Mouse (Mus musculus) stomach, embryonic 16.5 days (tissue): ENCODE data around the gene Pigo. TPM values are rescaled to one million over a fixed set of nuclear protein-coding genes. Genes with fewer than 3 reads are reported as not detected.

Experiments used
- polyA plus RNA-seq: library from polyadenylated mRNA; unstranded; fragments of >200 nt; fragmentation: Nextera tagmentation; extraction: Ambion mirVana; gene quantifications from 2 replicates; pipeline ENCODE4 v1.2.1, GENCODE M21; 2015

Pigo gene
- polyA plus RNA-seq, 1 experiment from 2014 or later = 22.9 TPM

Other genes starting within 250 kb of the Pigo start
- 0.04 TPM in 1 of 2 replicates, not detected in the other for gene Fam205a1, start 171.9 kb downstream of the Pigo start, polyA plus RNA-seq
- gene Gm12394, start 169.0 kb downstream of the Pigo start, polyA plus RNA-seq = 0.07 and 0.15 TPM in 2 replicates
- gene Fam205c, start 151.6 kb downstream of the Pigo start, polyA plus RNA-seq = 0.46 and 0.52 TPM in 2 replicates
- gene Phf24, start 109.2 kb downstream of the Pigo start, polyA plus RNA-seq = 2.2 and 2.5 TPM in 2 replicates
- 10.2 and 11.3 TPM in 2 replicates for gene Dnajb5, start 76.0 kb downstream of the Pigo start, polyA plus RNA-seq
- gene 1700022I11Rik, start 56.2 kb downstream of the Pigo start, polyA plus RNA-seq = 0.39 and 1.8 TPM in 2 replicates
- 480 and 497 TPM in 2 replicates for gene Vcp, start 25.3 kb downstream of the Pigo start, polyA plus RNA-seq
- 16.5 and 17.5 TPM in 2 replicates for gene Fancg, start 15.3 kb downstream of the Pigo start, polyA plus RNA-seq
- gene Stoml2, start 5.9 kb upstream of the Pigo start, polyA plus RNA-seq = 263 and 272 TPM in 2 replicates
- gene Fam214b, start 20.4 kb upstream of the Pigo start, polyA plus RNA-seq = 12.9 and 13.5 TPM in 2 replicates
- gene Unc13b, start 33.1 kb upstream of the Pigo start, polyA plus RNA-seq = 7.4 and 8.3 TPM in 2 replicates
- 0.19 and 0.22 TPM in 2 replicates for gene Atp8b5, start 241.3 kb upstream of the Pigo start, polyA plus RNA-seq